Mouse (Mus musculus): Measurements from ENCODE around the gene Cttnbp2.

The Cttnbp2 gene

GRCm38 (mm10) chr6:18442303-18442702, 72.3 kb downstream of the Cttnbp2 start:
- DNase-seq (ENCODE audit: low read depth, low spot score): no peak
- no peaks in the 10 kb centered on the region for H3K27me3 ChIP-seq (ENCODE audit: control insufficient read depth, insufficient read depth, low read length, poor library complexity, severe bottlenecking)
- no peaks in the 10 kb centered on the region for H3K36me3 ChIP-seq (ENCODE audit: control insufficient read depth, insufficient read depth, low read length, poor library complexity, severe bottlenecking)

- DNase-seq (ENCODE audit: low read depth, low spot score): no peak
These were observed 73.6 kb downstream of the Cttnbp2 start for GRCm38 (mm10) chr6:18440918-18441532.

DNA sequence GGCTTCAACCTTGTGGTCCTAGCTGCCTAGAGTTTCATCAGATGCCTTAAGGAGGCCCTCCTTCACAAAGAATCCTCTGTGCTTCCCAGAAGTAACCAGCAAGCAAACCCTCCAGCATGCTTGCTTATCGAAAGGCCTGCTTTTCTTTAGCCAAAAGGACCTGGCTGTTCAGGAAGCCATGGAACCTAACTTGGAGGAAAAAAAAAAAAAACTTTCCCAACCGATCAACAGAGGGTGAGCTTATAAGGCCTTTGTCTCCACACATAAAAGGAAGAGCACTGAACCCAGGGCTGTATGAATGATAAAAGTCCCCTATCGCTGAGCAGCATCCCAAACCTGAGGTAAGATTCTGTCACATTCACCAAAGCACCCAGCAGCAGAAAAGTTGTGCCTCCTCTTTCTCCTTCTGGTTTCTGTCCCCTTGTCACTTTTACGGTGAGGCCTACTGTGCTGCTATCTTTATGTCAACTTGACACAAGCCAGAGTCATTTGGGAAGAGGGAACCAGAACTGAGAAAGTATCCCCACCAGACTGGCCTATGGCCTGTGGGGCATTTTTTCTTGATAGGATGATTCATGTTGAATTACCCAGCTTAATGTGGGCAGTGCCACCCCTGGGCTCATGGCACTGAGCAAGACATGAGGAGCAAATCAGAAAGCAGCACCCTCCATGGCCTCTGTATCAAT, 78.4 kb downstream of the Cttnbp2 start:
- no peak for DNase-seq (ENCODE audit: low read depth, low spot score)
- H3K27me3 ChIP-seq (ENCODE audit: control insufficient read depth, insufficient read depth, low read length, poor library complexity, severe bottlenecking): no peaks in the 10 kb centered on the region
- no peaks in the 10 kb centered on the region for H3K36me3 ChIP-seq (ENCODE audit: control insufficient read depth, insufficient read depth, low read length, poor library complexity, severe bottlenecking)

More at GRCm38 (mm10) chr6:18440918-18441532, 73.6 kb downstream of the Cttnbp2 start:
- Histone ChIP-seq H3K27me3 (ENCODE audit: control insufficient read depth, insufficient read depth, low read length, poor library complexity, severe bottlenecking) (no peaks in the 10 kb centered on the region), H3K36me3 (ENCODE audit: control insufficient read depth, insufficient read depth, low read length, poor library complexity, severe bottlenecking) (no peaks in the 10 kb centered on the region)

GRCm38 (mm10) chr6:18434828-18435531, 79.7 kb downstream of the Cttnbp2 start:
- no peak for DNase-seq (ENCODE audit: low read depth, low spot score)

DNA sequence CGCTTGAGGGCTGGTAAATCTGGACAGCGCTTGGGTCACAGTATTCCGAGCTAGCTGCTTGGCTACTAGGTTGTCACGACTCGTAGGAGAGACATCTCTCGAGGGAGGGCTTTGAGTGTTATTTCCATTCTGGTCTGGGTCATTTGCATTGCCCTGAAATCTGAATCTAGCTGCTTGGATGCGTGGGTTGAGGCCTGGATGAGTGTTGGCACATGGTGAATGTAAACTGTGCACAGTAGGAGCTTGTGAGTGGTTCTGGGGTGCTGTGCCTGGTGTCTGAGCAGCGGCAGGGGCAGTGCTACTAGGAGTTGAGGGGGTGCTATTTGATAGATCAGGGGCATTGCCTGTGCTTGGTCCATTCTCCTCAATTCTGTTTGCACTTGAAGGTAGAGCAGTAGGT, 80.3 kb downstream of the Cttnbp2 start:
- DNase-seq (ENCODE audit: low read depth, low spot score): no peak
- Histone ChIP-seq H3K27me3 (ENCODE audit: control insufficient read depth, insufficient read depth, low read length, poor library complexity, severe bottlenecking) (no peaks in the 10 kb centered on the region), H3K36me3 (ENCODE audit: control insufficient read depth, insufficient read depth, low read length, poor library complexity, severe bottlenecking) (no peaks in the 10 kb centered on the region)

More at GRCm38 (mm10) chr6:18434828-18435531, 79.7 kb downstream of the Cttnbp2 start:
- H3K27me3 ChIP-seq (ENCODE audit: control insufficient read depth, insufficient read depth, low read length, poor library complexity, severe bottlenecking): no peaks in the 10 kb centered on the region
- H3K36me3 ChIP-seq (ENCODE audit: control insufficient read depth, insufficient read depth, low read length, poor library complexity, severe bottlenecking): no peaks in the 10 kb centered on the region

GRCm38 (mm10) chr6:18432362-18432761, 82.3 kb downstream of the Cttnbp2 start:
- DNase-seq (ENCODE audit: low read depth, low spot score): no peak
- no peaks in the 10 kb centered on the region for H3K36me3 ChIP-seq (ENCODE audit: control insufficient read depth, insufficient read depth, low read length, poor library complexity, severe bottlenecking)
- no peaks in the 10 kb centered on the region for H3K27me3 ChIP-seq (ENCODE audit: control insufficient read depth, insufficient read depth, low read length, poor library complexity, severe bottlenecking)

- Histone ChIP-seq H3K27me3 (ENCODE audit: control insufficient read depth, insufficient read depth, low read length, poor library complexity, severe bottlenecking) (no peaks in the 10 kb centered on the region), H3K36me3 (ENCODE audit: control insufficient read depth, insufficient read depth, low read length, poor library complexity, severe bottlenecking) (no peaks in the 10 kb centered on the region)
- no peak for DNase-seq (ENCODE audit: low read depth, low spot score)
These were observed 82.8 kb downstream of the Cttnbp2 start for GRCm38 (mm10) chr6:18431891-18432290.

- Histone ChIP-seq H3K36me3 (ENCODE audit: control insufficient read depth, insufficient read depth, low read length, poor library complexity, severe bottlenecking) (no peaks in the 10 kb centered on the region), H3K27me3 (ENCODE audit: control insufficient read depth, insufficient read depth, low read length, poor library complexity, severe bottlenecking) (no peaks in the 10 kb centered on the region)
- DNase-seq (ENCODE audit: low read depth, low spot score): no peak
These were observed 84.6 kb downstream of the Cttnbp2 start for GRCm38 (mm10) chr6:18430062-18430461.

GRCm38 (mm10) chr6:18424822-18425221, 89.8 kb downstream of the Cttnbp2 start:
- no peaks in the 10 kb centered on the region for H3K27me3 ChIP-seq (ENCODE audit: control insufficient read depth, insufficient read depth, low read length, poor library complexity, severe bottlenecking)
- no peak for DNase-seq (ENCODE audit: low read depth, low spot score)
- H3K36me3 ChIP-seq (ENCODE audit: control insufficient read depth, insufficient read depth, low read length, poor library complexity, severe bottlenecking): no peaks in the 10 kb centered on the region

- DNase-seq (ENCODE audit: low read depth, low spot score): no peak
These were observed 90.3 kb downstream of the Cttnbp2 start for GRCm38 (mm10) chr6:18424367-18424766.

GRCm38 (mm10) chr6:18423112-18423511, 91.5 kb downstream of the Cttnbp2 start:
- Histone ChIP-seq H3K27me3 (ENCODE audit: control insufficient read depth, insufficient read depth, low read length, poor library complexity, severe bottlenecking) (no peaks in the 10 kb centered on the region), H3K36me3 (ENCODE audit: control insufficient read depth, insufficient read depth, low read length, poor library complexity, severe bottlenecking) (no peaks in the 10 kb centered on the region)
- no peak for DNase-seq (ENCODE audit: low read depth, low spot score)

More at GRCm38 (mm10) chr6:18424367-18424766, 90.3 kb downstream of the Cttnbp2 start:
- no peaks in the 10 kb centered on the region for H3K36me3 ChIP-seq (ENCODE audit: control insufficient read depth, insufficient read depth, low read length, poor library complexity, severe bottlenecking)
- H3K27me3 ChIP-seq (ENCODE audit: control insufficient read depth, insufficient read depth, low read length, poor library complexity, severe bottlenecking): no peaks in the 10 kb centered on the region

GRCm38 (mm10) chr6:18421561-18421960, 93.1 kb downstream of the Cttnbp2 start:
- DNase-seq (ENCODE audit: low read depth, low spot score): no peak
- no peaks in the 10 kb centered on the region for H3K27me3 ChIP-seq (ENCODE audit: control insufficient read depth, insufficient read depth, low read length, poor library complexity, severe bottlenecking)
- H3K36me3 ChIP-seq (ENCODE audit: control insufficient read depth, insufficient read depth, low read length, poor library complexity, severe bottlenecking): no peaks in the 10 kb centered on the region

DNA sequence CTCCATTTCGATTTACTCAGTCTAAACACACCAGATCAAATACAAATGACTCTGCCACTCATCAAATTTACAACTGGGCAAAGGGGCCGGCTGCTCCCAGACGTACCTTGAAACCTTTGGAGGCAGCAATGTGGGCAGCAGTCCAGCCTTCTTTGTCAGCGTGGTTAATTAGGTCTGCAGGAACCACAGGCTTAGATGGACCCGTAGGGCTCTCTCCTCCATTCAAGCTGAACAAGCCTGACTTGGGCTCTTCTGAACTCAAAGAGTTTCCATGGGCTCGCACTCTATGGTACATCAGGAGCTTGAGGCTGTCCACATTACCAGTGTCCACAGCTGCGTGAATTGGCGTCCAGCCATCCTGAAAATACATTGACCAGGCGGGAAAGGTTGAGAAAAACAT, 94.0 kb downstream of the Cttnbp2 start:
- DNase-seq (ENCODE audit: low read depth, low spot score): no peak
- Histone ChIP-seq H3K27me3 (ENCODE audit: control insufficient read depth, insufficient read depth, low read length, poor library complexity, severe bottlenecking) (no peaks in the 10 kb centered on the region), H3K36me3 (ENCODE audit: control insufficient read depth, insufficient read depth, low read length, poor library complexity, severe bottlenecking) (no peaks in the 10 kb centered on the region)

- Histone ChIP-seq H3K36me3 (ENCODE audit: control insufficient read depth, insufficient read depth, low read length, poor library complexity, severe bottlenecking) (no peaks in the 10 kb centered on the region), H3K27me3 (ENCODE audit: control insufficient read depth, insufficient read depth, low read length, poor library complexity, severe bottlenecking) (no peaks in the 10 kb centered on the region)
- DNase-seq (ENCODE audit: low read depth, low spot score): no peak
These were observed 96.7 kb downstream of the Cttnbp2 start for GRCm38 (mm10) chr6:18417866-18418454.

DNA sequence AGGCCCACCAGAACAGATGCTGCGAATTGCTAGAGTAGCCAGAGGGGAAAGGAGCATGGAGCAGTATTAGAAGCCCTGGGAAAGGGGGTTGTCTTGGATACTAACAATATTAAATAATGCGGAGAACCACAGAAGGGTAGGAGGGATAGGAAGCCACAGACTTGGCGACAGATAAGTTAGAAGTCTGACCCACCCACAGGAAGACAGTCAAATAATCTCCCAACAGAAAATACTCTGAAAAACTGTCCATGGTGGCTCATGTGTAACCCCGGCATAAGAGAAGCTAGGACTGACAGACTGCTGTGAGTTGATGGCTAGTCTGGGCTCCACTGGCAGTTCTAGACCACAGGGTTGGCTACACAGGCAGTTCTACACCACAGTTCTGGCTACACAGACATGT, 98.7 kb downstream of the Cttnbp2 start:
- H3K27me3 ChIP-seq (ENCODE audit: control insufficient read depth, insufficient read depth, low read length, poor library complexity, severe bottlenecking): no peaks in the 10 kb centered on the region
- no peaks in the 10 kb centered on the region for H3K36me3 ChIP-seq (ENCODE audit: control insufficient read depth, insufficient read depth, low read length, poor library complexity, severe bottlenecking)

More for the DNA sequence above, 98.7 kb downstream of the Cttnbp2 start:
- no peak for DNase-seq (ENCODE audit: low read depth, low spot score)
